18 mouse cellular contexts compared by ENCODE assay signal in genomic region chr15:12713216-12713615, GRCm38 (mm10).
"Had no signal": no experiment of that assay in that cellular context is flagged by ENCODE, and none has a peak within 500 bp of the region (broad histone marks: within the 10 kb centered on the region; RNA-seq: fewer than 3 reads in every experiment).

No protein-coding gene starts in this region.

- ATAC-seq: liver, embryonic 12.5 days had no signal

- H3K4me1 ChIP-seq: liver, embryonic 12.5 days; liver, embryonic 15.5 days; lung, embryonic 15.5 days; neural tube, embryonic 12.5 days had no signal

- H3K9ac ChIP-seq: limb, embryonic 13.5 days; liver, embryonic 12.5 days; liver, embryonic 15.5 days; lung, embryonic 15.5 days; neural tube, embryonic 12.5 days had no signal

- H3K4me3 ChIP-seq: limb, embryonic 10.5 days; limb, embryonic 13.5 days; liver, embryonic 12.5 days; liver, embryonic 15.5 days; lung, embryonic 15.5 days; neural tube, embryonic 12.5 days had no signal

- H3K36me3 ChIP-seq: limb, embryonic 10.5 days; liver, embryonic 12.5 days; liver, embryonic 15.5 days; lung, embryonic 15.5 days; neural tube, embryonic 12.5 days had no signal

- H3K27me3 ChIP-seq: limb, embryonic 13.5 days; liver, embryonic 15.5 days; lung, embryonic 15.5 days; neural tube, embryonic 12.5 days had no signal

- H3K27ac ChIP-seq: kidney, postnatal 0 days; limb, embryonic 10.5 days; limb, embryonic 13.5 days; liver, embryonic 12.5 days; liver, embryonic 15.5 days; lung, embryonic 15.5 days; neural tube, embryonic 12.5 days had no signal

- H3K4me2 ChIP-seq: limb, embryonic 13.5 days; liver, embryonic 12.5 days; liver, embryonic 15.5 days; lung, embryonic 15.5 days; midbrain, embryonic 11.5 days; neural tube, embryonic 12.5 days had no signal

- DNase-seq: kidney, adult 2 months; kidney, postnatal 25 days; liver; lung, adult 18-20 months; lung, postnatal 10 days; lung, postnatal 4 days; midbrain, embryonic 14.5 days; retina, postnatal 1 day; thymus, adult 18-20 months; thymus, postnatal 36 days had no signal

- H3K9me3 ChIP-seq: limb, embryonic 10.5 days; limb, embryonic 13.5 days; liver, embryonic 12.5 days; liver, embryonic 15.5 days; lung, embryonic 15.5 days; neural tube, embryonic 12.5 days had no signal
